Mouse (Mus musculus) forebrain, embryonic 11.5 days (tissue): ENCODE data around the gene Dag1. TPM values are rescaled to one million over a fixed set of nuclear protein-coding genes. Genes with fewer than 3 reads are reported as not detected.
A peak's percentile ranks its signal among the peaks of the same experiment; 100 is the strongest.

Experiments
- ATAC-seq: fragments of 200-750 bp; cut with Nextera tagmentation; replicated peaks from 2 replicates; pipeline ENCODE4 v1.8.0; 2017; ENCODE audit warnings: moderate TSS enrichment; ENCODE audit not compliant: low FRiP score
- DNase-seq: peaks from one replicate; pipeline ENCODE4 v3.0.0-alpha.2; 2017; ENCODE audit warnings: low spot score
- H3K27ac ChIP-seq: fragments of 300-500 bp; sonication (generic); 2 replicates; pipeline ENCODE4 v1.5.1; 2014; ENCODE audit warnings: low read depth, low read length
- H3K27me3 ChIP-seq: fragments of 300-500 bp; sonication (generic); 2 replicates; pipeline ENCODE4 v1.6.1; 2014; ENCODE audit warnings: mild to moderate bottlenecking, low read length, mixed read lengths; ENCODE audit not compliant: control insufficient read depth, insufficient read depth
- H3K36me3 ChIP-seq: fragments of 300-500 bp; sonication (generic); 2 replicates; pipeline ENCODE4 v1.6.1; 2014; ENCODE audit warnings: mild to moderate bottlenecking, low read length, moderate library complexity, mixed read lengths; ENCODE audit not compliant: control insufficient read depth, insufficient read depth
- H3K4me1 ChIP-seq: fragments of 300-500 bp; sonication (generic); replicated peaks from 2 replicates; pipeline ENCODE4 v1.6.1; 2014; ENCODE audit warnings: low read length, mixed read lengths; ENCODE audit not compliant: control insufficient read depth, insufficient read depth
- H3K4me2 ChIP-seq: fragments of 300-500 bp; sonication (generic); 2 replicates; pipeline ENCODE4 v1.6.1; 2014; ENCODE audit warnings: low read depth, mild to moderate bottlenecking, low read length, moderate library complexity, mixed read lengths; ENCODE audit not compliant: severe bottlenecking
- H3K4me3 ChIP-seq: fragments of 300-500 bp; sonication (generic); 2 replicates; pipeline ENCODE4 v1.5.1; 2014; ENCODE audit warnings: low read depth, low read length
- H3K9ac ChIP-seq: fragments of 300-500 bp; sonication (generic); 2 replicates; pipeline ENCODE4 v1.6.1; 2014; ENCODE audit warnings: low read length
- H3K9me3 ChIP-seq: fragments of 300-500 bp; sonication (generic); 2 replicates; pipeline ENCODE4 v1.6.1; 2016; ENCODE audit warnings: low read length, mixed read lengths; ENCODE audit not compliant: control insufficient read depth
- WGBS: fragments of 180-500 bp; shearing (Covaris S2); extraction: QIAGEN DNeasy Blood & Tissue Kit; methylation state at CpG from one replicate; pipeline ENCODE4 v1.1.7; 2014; 5-methylcytosine and 5-hydroxymethylcytosine counted together
- polyA plus RNA-seq: library from polyadenylated mRNA; unstranded; fragments of >200 nt; fragmentation: Nextera tagmentation; extraction: Ambion mirVana; gene quantifications from 2 replicates; pipeline ENCODE4 v1.2.1, GENCODE M21; 2014

The Dag1 gene
- polyA plus RNA-seq, 1 experiment from 2014 or later, result 77.1 TPM

DNA sequence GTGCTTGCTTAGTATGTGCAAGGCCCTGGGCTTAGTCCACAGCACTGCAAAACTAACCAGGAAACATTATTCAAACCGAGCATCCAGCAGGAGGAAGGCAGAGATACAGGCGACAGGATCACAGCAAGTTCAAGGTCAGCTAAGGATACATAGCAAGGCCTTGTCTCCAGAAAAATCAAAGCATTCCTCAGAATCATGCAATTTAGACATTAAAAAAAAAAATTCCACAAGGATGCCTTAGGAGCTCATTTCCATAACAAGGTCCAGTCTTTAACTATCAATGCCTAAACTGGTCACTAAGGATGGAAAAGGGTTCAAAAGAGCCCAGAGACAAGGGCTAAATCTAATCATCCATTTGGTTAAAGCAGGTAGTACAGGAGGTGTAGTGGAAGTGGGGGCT lies 38.6 kb downstream of the Dag1 start:
- Histone ChIP-seq H3K27me3 (no peaks in the 10 kb centered on the region), H3K4me1 (no peaks in the 10 kb centered on the region), H3K9me3 (no peaks in the 10 kb centered on the region), H3K4me3 (no peak overlapping the region), H3K4me2 (no peak overlapping the region), H3K27ac (no peak overlapping the region), H3K36me3 (no peaks in the 10 kb centered on the region), H3K9ac (no peak overlapping the region)
- 88% methylated on average over 2 of the region's 2 CpGs for WGBS
- DNase-seq (no peak), ATAC-seq (no peak)

DNA sequence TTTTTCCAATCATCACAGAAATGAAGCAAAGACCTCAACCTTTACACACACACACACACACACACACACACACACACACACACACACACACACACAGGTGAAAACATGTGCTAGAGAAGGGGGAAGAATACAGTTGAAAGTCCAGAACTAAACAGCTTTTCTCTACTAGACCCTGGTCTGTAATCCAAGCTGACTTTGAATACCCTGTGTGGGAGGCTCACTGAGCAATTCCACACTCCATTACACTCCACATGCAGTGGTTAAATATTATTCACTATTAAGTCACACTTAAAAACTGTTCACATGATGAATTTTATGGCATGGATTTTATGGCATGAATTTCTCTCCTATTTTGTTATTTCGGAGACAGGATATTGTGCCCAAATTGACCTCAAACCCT lies 40.1 kb downstream of the Dag1 start:
- no peaks in the 10 kb centered on the region for H3K4me1 ChIP-seq
- no peak overlapping the region for H3K4me2 ChIP-seq
- no peaks in the 10 kb centered on the region for H3K27me3 ChIP-seq
- H3K36me3 ChIP-seq, result no peaks in the 10 kb centered on the region
- 98% methylated on average over 1 of the region's 1 CpGs for WGBS
- no peaks in the 10 kb centered on the region for H3K9me3 ChIP-seq
- ATAC-seq, result no peak
- no peak overlapping the region for H3K9ac ChIP-seq
- DNase-seq, result no peak
- no peak overlapping the region for H3K27ac ChIP-seq
- no peak overlapping the region for H3K4me3 ChIP-seq

GRCm38 (mm10) chr9:108221566-108221965 lies 42.2 kb downstream of the Dag1 start:
- Histone ChIP-seq H3K9me3 (no peaks in the 10 kb centered on the region), H3K4me1 (no peaks in the 10 kb centered on the region), H3K9ac (no peak overlapping the region), H3K4me3 (no peak overlapping the region), H3K36me3 (no peaks in the 10 kb centered on the region), H3K27me3 (no peaks in the 10 kb centered on the region), H3K4me2 (no peak overlapping the region), H3K27ac (no peak overlapping the region)
- ATAC-seq, result no peak
- DNase-seq, result no peak
- 88% methylated on average over 3 of the region's 3 CpGs for WGBS

GRCm38 (mm10) chr9:108220380-108220774 lies 43.4 kb downstream of the Dag1 start:
- no peak for DNase-seq
- Histone ChIP-seq H3K27me3 (no peaks in the 10 kb centered on the region), H3K9ac (no peak overlapping the region), H3K27ac (no peak overlapping the region), H3K4me2 (no peak overlapping the region), H3K4me1 (no peaks in the 10 kb centered on the region), H3K4me3 (no peak overlapping the region), H3K9me3 (no peaks in the 10 kb centered on the region), H3K36me3 (no peaks in the 10 kb centered on the region)
- ATAC-seq, result no peak
- WGBS, result 100% methylated on average over 1 of the region's 1 CpGs

DNA sequence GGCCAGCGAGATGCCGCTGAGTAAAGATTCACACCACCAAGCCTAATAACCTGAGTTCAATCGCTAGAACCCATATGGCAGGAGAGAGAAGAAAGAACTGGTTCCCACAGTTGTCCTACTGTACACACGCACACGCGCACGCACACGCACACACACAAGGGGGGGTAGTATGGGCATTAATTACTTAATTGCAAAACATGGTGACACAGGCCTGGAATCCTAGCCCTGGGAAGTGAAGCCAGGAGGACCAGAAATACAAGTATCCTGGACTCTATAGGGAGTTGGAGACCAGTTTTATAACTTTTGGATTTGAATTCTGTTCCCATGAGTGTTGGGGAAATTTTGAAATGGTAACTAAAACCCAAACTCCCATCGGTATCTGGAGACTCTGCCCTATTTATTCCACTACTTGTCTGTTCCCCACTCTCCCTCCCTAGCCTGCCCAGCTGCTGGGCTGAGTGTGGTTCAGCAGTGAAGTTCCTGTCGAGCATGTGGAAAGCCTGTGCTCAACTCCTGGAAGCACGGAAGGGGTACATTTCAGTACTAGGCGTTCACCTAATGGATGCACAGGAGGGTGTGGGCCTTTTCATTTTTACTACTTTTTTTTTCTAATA lies 43.9 kb downstream of the Dag1 start:
- H3K27me3 ChIP-seq, result no peaks in the 10 kb centered on the region
- H3K4me1 ChIP-seq, result no peaks in the 10 kb centered on the region
- H3K4me2 ChIP-seq, result no peak overlapping the region
- DNase-seq (no peak), ATAC-seq (no peak)
- no peaks in the 10 kb centered on the region for H3K36me3 ChIP-seq
- H3K9ac ChIP-seq, result no peak overlapping the region
- WGBS, result 89% methylated on average over 12 of the region's 12 CpGs
- no peaks in the 10 kb centered on the region for H3K9me3 ChIP-seq
- no peak overlapping the region for H3K27ac ChIP-seq
- H3K4me3 ChIP-seq, result no peak overlapping the region

DNA sequence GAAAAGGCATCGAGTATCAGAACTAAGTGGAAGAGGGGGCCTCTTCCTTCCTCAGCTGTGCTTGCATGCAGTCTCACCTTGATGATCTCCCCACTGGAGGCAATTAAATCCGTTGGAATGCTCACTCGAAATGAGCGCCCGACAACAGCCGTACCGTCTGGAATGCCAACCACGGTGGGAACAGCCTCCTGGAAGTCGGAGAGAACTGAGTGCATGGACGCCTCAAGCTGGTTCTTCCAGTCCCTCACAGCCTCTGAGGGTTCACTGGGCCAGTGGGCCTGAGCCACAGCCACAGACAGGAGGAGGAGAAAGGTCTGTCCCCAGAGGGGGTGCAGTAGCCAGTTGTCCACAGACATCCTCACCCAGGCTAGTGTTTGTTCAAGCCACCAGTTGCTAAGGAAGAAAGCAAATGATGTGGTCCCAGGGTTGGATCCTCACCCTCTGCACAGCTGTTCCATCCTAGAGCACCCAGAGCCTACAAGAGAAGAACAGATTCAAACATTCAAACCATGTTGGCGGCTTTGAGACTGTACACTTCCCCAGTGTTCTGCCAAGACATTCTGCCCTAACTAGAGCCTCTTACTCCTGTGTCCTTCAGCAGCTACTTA lies 45.7 kb downstream of the Dag1 start:
- Histone ChIP-seq H3K4me2 (no peak overlapping the region), H3K36me3 (no peaks in the 10 kb centered on the region), H3K4me3 (no peak overlapping the region), H3K9me3 (no peaks in the 10 kb centered on the region), H3K27me3 (no peaks in the 10 kb centered on the region), H3K9ac (no peak overlapping the region), H3K4me1 (peaks cover 4% of the 10 kb centered on the region), H3K27ac (no peak overlapping the region)
- 79% methylated on average over 11 of the region's 11 CpGs for WGBS
- no peak for DNase-seq
- no peak for ATAC-seq

- H3K9me3 ChIP-seq, result no peaks in the 10 kb centered on the region
- no peaks in the 10 kb centered on the region for H3K36me3 ChIP-seq
- H3K27me3 ChIP-seq, result no peaks in the 10 kb centered on the region
- no peak overlapping the region for H3K27ac ChIP-seq
- DNase-seq (no peak), ATAC-seq (no peak)
- peaks cover 5% of the 10 kb centered on the region for H3K4me1 ChIP-seq
- H3K4me3 ChIP-seq, result no peak overlapping the region
- no peak overlapping the region for H3K9ac ChIP-seq
- H3K4me2 ChIP-seq, result no peak overlapping the region
- WGBS, result 94% methylated on average over 3 of the region's 3 CpGs
Measured at GRCm38 (mm10) chr9:108217406-108217805, 46.4 kb downstream of the Dag1 start.

GRCm38 (mm10) chr9:108213105-108213504 lies 50.7 kb downstream of the Dag1 start:
- peaks cover 6% of the 10 kb centered on the region for H3K36me3 ChIP-seq
- no peaks in the 10 kb centered on the region for H3K9me3 ChIP-seq
- DNase-seq (peak; percentile 68), ATAC-seq (peak; percentile 84)
- H3K9ac ChIP-seq, result peak overlapping the region; percentile 20
- WGBS, result 10% methylated on average over 7 of the region's 7 CpGs
- H3K4me1 ChIP-seq, result peaks cover 5% of the 10 kb centered on the region
- H3K27me3 ChIP-seq, result no peaks in the 10 kb centered on the region
- H3K4me3 ChIP-seq, result no peak overlapping the region
- H3K27ac ChIP-seq, result peak overlapping the region; percentile 52
- no peak overlapping the region for H3K4me2 ChIP-seq

DNA sequence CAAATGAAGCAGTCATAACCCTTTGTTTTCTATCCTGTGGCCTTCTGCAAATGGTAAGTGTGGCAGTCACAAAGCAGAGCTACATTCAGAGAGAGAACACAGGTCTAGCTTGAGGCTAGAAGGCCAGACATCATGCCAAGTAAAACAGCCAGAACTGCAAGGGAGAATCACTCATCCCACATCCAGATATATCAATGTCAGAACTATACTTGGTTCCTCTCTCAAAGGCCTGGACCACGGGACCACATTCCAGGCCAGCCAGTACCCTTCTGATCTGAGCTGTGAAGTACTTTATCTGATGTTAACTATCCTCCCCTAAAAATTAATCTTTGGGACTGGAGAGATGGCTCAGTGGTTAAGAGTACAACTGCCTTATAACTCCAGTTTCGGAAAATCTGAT lies 51.3 kb downstream of the Dag1 start:
- Histone ChIP-seq H3K4me1 (peaks cover 5% of the 10 kb centered on the region), H3K4me2 (no peak overlapping the region), H3K4me3 (no peak overlapping the region), H3K9me3 (no peaks in the 10 kb centered on the region), H3K9ac (no peak overlapping the region), H3K27ac (no peak overlapping the region), H3K27me3 (no peaks in the 10 kb centered on the region), H3K36me3 (peaks cover 6% of the 10 kb centered on the region)
- no peak for ATAC-seq
- WGBS, result 80% methylated on average over 2 of the region's 2 CpGs
- DNase-seq, result no peak
